Mouse (Mus musculus) layer of hippocampus, adult 2 months (tissue): ENCODE data around the gene Hebp1. TPM values are rescaled to one million over a fixed set of nuclear protein-coding genes. Genes with fewer than 3 reads are reported as not detected.

Source experiments
- DNase-seq, 2 experiments: peaks; one replicate each; pipeline ENCODE4 v3.0.0; 2022; ENCODE audit warnings: low spot score in 2 of 2
- H3K27ac ChIP-seq: fragments of 200-600 bp; 2 replicates; pipeline ENCODE4 v1.8.1; 2022
- H3K4me3 ChIP-seq: fragments of 200-600 bp; 2 replicates; pipeline ENCODE4 v1.8.1; 2022; ENCODE audit warnings: mild to moderate bottlenecking
- CTCF ChIP-seq: fragments of 200-600 bp; conservative IDR thresholded peaks from 2 replicates; pipeline ENCODE4 v1.8.1; 2022; ENCODE audit warnings: antibody characterized with exemption, mild to moderate bottlenecking, moderate library complexity
- total RNA-seq, 2 experiments: library from RNA; stranded (reverse); gene quantifications; 2 replicates each; pipeline ENCODE4 v1.2.3; 2021

Gene Hebp1
- total RNA-seq, 2 experiments from 2014 or later, result 74.1 to 79.1 TPM

DNA sequence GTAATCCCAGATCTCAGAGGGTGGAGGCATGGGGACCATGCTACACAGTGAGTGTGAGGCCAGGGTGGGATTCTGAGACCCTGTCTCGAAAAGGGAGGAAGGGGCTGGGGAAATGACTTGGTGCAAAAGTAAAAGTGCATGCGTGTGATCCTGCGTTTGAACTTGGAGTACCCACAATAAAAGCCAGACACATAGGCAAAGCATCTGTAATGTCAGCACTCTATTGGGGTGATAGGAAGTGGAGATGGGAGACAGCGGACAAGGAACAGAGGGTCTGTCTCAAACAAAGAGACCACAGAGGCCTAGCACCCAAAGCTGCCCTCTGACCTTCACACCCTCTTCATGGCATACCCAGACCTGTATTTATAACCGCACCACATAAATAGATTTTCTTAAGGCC is 51.8 kb downstream of the Hebp1 start:
- TF ChIP-seq CTCF, result no peak
- no peak for DNase-seq
- Histone ChIP-seq H3K27ac (no peak overlapping the region), H3K4me3 (no peak overlapping the region)

- peak overlapping the region; percentile 75 for H3K27ac ChIP-seq
Observed at GRCm38 (mm10) chr6:135144516-135144915, 53.3 kb downstream of the Hebp1 start.

DNA sequence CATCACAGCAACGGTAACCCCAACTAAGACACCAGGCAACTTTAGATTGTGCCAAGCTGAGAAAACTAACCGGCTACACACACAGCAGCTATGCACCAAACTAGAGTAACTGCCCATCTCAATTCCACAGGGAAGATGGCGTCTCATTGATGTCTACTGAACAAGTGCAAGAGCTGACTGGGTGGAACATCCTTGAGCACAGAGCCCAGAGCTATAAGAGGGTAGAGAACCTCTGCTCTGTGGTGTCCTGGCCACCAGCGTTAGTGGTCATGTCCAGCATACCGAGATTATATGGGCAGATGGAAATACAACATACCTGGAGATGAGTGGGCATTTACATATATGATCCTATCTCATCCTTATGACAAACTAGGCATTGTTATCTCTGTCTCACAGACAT is 54.7 kb downstream of the Hebp1 start:
- no peak overlapping the region for H3K27ac ChIP-seq
- no peak for DNase-seq
- no peak overlapping the region for H3K4me3 ChIP-seq
- TF ChIP-seq CTCF, result no peak

More at GRCm38 (mm10) chr6:135144516-135144915, 53.3 kb downstream of the Hebp1 start:
- H3K4me3 ChIP-seq, result no peak overlapping the region
- DNase-seq, result peak; percentile 48 to 51
- peak; percentile 89 for TF ChIP-seq CTCF

GRCm38 (mm10) chr6:135141451-135142147 is 56.2 kb downstream of the Hebp1 start:
- DNase-seq, result no peak

GRCm38 (mm10) chr6:135138746-135139145 is 59.1 kb downstream of the Hebp1 start:
- Histone ChIP-seq H3K4me3 (no peak overlapping the region), H3K27ac (no peak overlapping the region)
- no peak for DNase-seq
- TF ChIP-seq CTCF, result no peak

More at GRCm38 (mm10) chr6:135141451-135142147, 56.2 kb downstream of the Hebp1 start:
- no peak overlapping the region for H3K27ac ChIP-seq
- TF ChIP-seq CTCF, result no peak
- no peak overlapping the region for H3K4me3 ChIP-seq

DNA sequence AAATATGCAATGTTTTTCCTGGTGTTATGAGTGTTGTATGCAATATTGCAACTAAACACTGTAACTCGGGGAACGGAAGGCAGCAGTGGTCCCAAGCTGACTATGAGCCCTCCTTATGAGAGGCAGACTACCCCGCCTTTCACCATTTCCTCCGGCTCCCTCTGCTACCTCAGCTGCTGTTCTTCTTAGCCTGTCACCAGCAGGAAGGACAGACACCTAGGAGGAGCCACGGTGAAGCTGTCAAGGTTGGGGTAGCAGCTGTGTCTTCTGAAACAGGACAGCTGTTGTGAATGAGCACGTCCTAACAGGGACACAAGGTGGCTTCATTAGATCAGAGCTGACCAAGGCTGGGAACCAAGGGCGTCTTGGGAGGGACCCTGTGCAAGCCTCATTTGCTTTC is 59.6 kb downstream of the Hebp1 start:
- Histone ChIP-seq H3K27ac (no peak overlapping the region), H3K4me3 (no peak overlapping the region)
- no peak for TF ChIP-seq CTCF
- DNase-seq, result no peak

DNA sequence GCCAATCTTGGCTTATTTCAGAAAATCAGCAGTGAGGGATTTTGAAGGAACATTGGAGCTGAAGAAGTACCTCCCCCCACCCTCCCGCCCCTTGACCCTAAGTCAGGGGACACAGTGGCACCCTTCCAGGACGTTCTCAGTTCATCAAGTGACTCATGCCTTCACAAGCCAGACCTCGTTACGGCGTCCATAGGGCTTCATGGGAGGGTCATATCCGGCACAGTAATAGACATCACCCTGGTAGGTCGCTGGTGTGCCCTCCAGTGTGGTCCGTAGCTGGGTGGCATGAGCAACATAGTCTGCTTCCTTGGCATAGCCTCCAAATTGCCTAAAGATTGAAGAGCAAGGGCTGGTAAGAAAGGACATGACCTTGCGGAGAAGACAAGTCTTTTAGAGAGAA is 60.1 kb downstream of the Hebp1 start:
- no peak overlapping the region for H3K4me3 ChIP-seq
- no peak overlapping the region for H3K27ac ChIP-seq
- no peak for DNase-seq
- TF ChIP-seq CTCF, result no peak

DNA sequence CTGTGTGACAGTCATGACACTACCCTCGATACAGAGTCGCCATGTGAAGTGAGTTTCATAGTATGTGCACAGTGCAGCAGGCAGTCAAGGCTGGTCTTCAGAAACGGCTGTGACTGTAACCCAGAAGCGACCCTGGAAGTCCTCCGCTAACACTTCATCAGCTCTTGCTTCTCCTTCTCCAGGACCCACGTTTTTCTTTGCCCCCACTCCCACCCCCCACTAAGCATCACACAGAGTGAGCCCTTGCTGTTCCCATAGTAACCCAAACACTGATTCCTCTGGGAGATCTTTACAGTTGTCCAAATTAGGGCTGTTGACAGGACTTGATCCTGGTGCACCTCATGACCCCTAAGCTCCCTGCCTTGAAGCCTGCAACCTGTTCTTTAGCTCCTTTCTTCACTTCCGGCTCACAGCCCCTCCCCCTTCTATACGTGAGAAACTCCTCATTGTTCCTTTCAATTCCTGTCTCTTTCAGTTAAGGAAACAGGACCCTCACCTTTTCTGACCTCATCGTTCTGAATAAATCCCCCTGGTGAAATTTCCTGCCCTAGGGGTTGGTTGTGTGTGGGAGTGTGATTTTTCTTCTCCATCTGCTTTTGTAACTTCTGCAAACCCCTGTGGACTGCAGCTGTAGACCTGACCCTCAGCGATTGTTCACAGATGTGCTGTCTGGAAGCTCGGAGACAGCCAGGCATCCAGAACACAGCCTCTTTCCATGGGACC is 61.2 kb downstream of the Hebp1 start:
- TF ChIP-seq CTCF, result no peak
- Histone ChIP-seq H3K4me3 (no peak overlapping the region), H3K27ac (no peak overlapping the region)
- DNase-seq, result no peak

DNA sequence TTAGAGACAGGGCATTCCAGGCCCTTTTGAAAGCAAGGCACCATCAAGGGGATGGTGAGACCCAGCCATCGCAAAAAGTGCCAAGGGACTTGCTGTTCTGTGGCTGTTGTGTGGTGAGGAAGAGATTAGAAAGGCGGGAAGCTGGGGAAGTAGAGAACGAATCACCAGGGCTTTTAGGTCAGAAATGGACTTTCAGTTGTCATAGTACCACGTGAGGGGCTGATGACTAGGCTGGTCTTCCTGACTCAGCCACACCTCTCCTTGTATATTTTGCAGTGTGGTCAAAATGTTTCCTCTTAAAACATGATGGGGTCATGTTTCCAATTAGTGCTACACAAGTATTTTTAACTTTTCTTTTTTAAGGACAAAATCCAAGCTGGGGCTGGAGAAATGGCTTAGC is 62.1 kb downstream of the Hebp1 start:
- Histone ChIP-seq H3K4me3 (no peak overlapping the region), H3K27ac (no peak overlapping the region)
- no peak for TF ChIP-seq CTCF
- no peak for DNase-seq

- DNase-seq, result no peak
- TF ChIP-seq CTCF, result no peak
Observed at GRCm38 (mm10) chr6:135133486-135133885, 64.3 kb downstream of the Hebp1 start.

GRCm38 (mm10) chr6:135133086-135133485 is 64.7 kb downstream of the Hebp1 start:
- Histone ChIP-seq H3K4me3 (no peak overlapping the region), H3K27ac (no peak overlapping the region)
- no peak for TF ChIP-seq CTCF
- no peak for DNase-seq

More at GRCm38 (mm10) chr6:135133486-135133885, 64.3 kb downstream of the Hebp1 start:
- no peak overlapping the region for H3K4me3 ChIP-seq
- H3K27ac ChIP-seq, result no peak overlapping the region

GRCm38 (mm10) chr6:135124755-135125380 is 73.0 kb downstream of the Hebp1 start:
- TF ChIP-seq CTCF, result no peak
- Histone ChIP-seq H3K27ac (no peak overlapping the region), H3K4me3 (no peak overlapping the region)
- no peak for DNase-seq

- TF ChIP-seq CTCF, result no peak
- Histone ChIP-seq H3K4me3 (no peak within 1 kb of the TSS), H3K27ac (no peak within 1 kb of the TSS)
- no peak for DNase-seq
Observed at GRCm38 (mm10) chr6:135118183-135118582, 79.6 kb downstream of the Hebp1 start, which contains the start of gene Gprc5d. Gprc5d (minus strand) TSS chr6:135118283.

DNA sequence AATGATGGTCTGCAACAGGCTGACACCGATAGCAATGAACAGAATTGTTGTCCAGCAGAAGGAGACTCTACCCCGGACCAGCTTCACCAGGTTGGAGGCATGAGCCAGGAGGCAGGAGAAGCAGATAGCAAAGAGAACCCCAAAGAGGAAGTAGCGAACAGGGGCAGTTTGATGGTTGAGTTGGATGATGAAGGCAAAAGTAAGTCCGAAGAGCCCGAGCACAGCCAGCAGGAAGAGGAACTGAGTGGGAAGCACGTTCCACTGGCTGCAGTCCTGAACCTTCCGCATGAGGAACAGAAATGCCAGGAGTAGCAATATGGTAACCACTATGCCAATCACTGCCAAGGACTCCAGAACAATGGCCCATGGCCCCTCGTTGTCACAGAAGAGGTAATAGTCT is 81.3 kb downstream of the Hebp1 start:
- Histone ChIP-seq H3K27ac (no peak overlapping the region), H3K4me3 (no peak overlapping the region)
- no peak for DNase-seq
- TF ChIP-seq CTCF, result no peak
